Mouse (Mus musculus) heart, adult 2 months (tissue): Measurements from ENCODE around the gene Ppp1r16b. TPM values are rescaled to one million over a fixed set of nuclear protein-coding genes. Genes with fewer than 3 reads are reported as not detected.

Experiments
- DNase-seq, 2 experiments: peaks; one replicate each; pipeline ENCODE4 v3.0.0; 2021
- H3K27ac ChIP-seq: fragments of 200-600 bp; 2 replicates; pipeline ENCODE4 v1.8.1; 2022
- H3K27me3 ChIP-seq: fragments of 200-500 bp; 2 replicates; pipeline ENCODE4 v1.6.1; 2012; ENCODE audit warnings: mild to moderate bottlenecking, low read length, inconsistent platforms, mixed read lengths; ENCODE audit not compliant: control insufficient read depth, insufficient read depth
- H3K36me3 ChIP-seq: fragments of 200-500 bp; 2 replicates; pipeline ENCODE4 v1.6.1; 2012; ENCODE audit warnings: low read length, inconsistent platforms; ENCODE audit not compliant: control insufficient read depth, insufficient read depth
- H3K4me1 ChIP-seq: fragments of 200-500 bp; 2 replicates; pipeline ENCODE4 v1.6.1; 2011; ENCODE audit warnings: low read length; ENCODE audit not compliant: control insufficient read depth, insufficient read depth
- H3K4me3 ChIP-seq: fragments of 200-600 bp; 2 replicates; pipeline ENCODE4 v1.8.1; 2022
- H3K79me2 ChIP-seq: fragments of 200-500 bp; replicated peaks from 2 replicates; pipeline ENCODE4 v1.6.1; 2012; ENCODE audit warnings: mild to moderate bottlenecking, inconsistent platforms, low read length, moderate library complexity, mixed read lengths; ENCODE audit not compliant: control insufficient read depth, insufficient read depth
- H3K9ac ChIP-seq: fragments of 200-500 bp; 2 replicates; pipeline ENCODE4 v1.6.1; 2012; ENCODE audit warnings: low read depth, mild to moderate bottlenecking, control low read depth, inconsistent platforms, low read length, mixed read lengths
- CTCF ChIP-seq: fragments of 200-600 bp; IDR thresholded peaks from 2 replicates; pipeline ENCODE4 v1.8.1; 2022; ENCODE audit warnings: antibody characterized with exemption, mild to moderate bottlenecking, moderate library complexity
- EP300 ChIP-seq: fragments of 200-500 bp; IDR thresholded peaks from 2 replicates; pipeline ENCODE4 v1.6.1; 2011; ENCODE audit warnings: low read depth, low read length, control low read depth; ENCODE audit not compliant: insufficient read depth
- POLR2A ChIP-seq: fragments of 200-500 bp; IDR thresholded peaks from 2 replicates; pipeline ENCODE4 v1.6.1; 2011; ENCODE audit warnings: mild to moderate bottlenecking, low read depth, low read length, control low read depth; ENCODE audit not compliant: insufficient read depth
- WGBS: fragments of 180-500 bp; shearing (Covaris S2); methylation state at CpG from one replicate; pipeline ENCODE4 v1.1.7; 2018; 5-methylcytosine and 5-hydroxymethylcytosine counted together
- intact Hi-C: fragments of 180-260 bp; cut with DNase I; formaldehyde crosslinking; loops from one replicate; pipeline ENCODE4 v1.15.1; 2025
- polyA plus RNA-seq: library from polyadenylated mRNA; depleted of rRNA; stranded (reverse); fragments of >200 nt; gene quantifications from 2 replicates; pipeline ENCODE4 v1.2.3, GENCODE M21; 2012
- total RNA-seq, 2 experiments: library from RNA; stranded (reverse); gene quantifications; 2 replicates each; pipeline ENCODE4 v1.2.3; 2021

The Ppp1r16b gene
- total and polyA plus RNA-seq, 3 experiments: 3.3 to 12.3 (median 10.4) TPM

DNA sequence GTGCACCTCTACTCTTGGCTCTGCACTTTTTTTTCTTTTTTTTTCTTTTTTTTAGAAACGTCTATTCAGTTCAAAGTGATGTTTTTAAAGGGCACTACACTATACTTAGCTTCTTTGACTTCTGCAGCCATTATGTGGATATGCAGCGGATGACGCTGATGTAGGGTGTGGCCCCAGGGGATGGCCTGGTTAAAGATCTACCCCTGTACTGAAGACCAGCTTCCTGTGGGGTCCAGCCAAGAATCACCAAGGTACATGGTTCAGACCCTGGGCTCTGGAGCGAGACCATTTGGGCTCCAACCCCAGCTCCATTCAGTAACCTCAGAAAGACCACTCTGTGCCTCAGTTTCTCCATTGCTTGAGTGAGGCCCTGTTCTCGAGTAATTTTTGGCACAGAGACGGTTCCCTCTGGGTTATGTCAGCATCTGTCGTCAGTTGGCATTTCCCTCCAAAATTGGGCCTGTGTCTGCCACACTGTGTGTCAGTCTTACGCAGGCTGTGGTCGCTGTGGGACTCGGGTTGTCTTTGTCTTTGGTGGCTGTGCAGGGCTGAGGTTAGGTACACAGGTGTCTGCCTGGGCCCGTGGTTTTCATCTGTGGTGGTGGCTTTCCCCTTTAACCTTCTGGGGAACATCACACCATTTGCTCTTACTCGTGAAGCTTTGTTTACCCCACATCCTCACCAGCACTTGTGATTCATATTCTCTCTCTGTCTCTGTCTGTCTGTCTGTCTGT is 53.8 kb downstream of the Ppp1r16b start:
- Histone ChIP-seq H3K4me3 (no peak overlapping the region), H3K9ac (no peak overlapping the region), H3K36me3 (no peaks in the 10 kb centered on the region), H3K27ac (no peak overlapping the region; the same call in 1 of the 2 replicates), H3K4me1 (peaks cover 15% of the 10 kb centered on the region), H3K27me3 (no peaks in the 10 kb centered on the region), H3K79me2 (no peaks in the 10 kb centered on the region; the same call in 1 of the 2 replicates)
- WGBS: 73% methylated on average over 12 of the region's 12 CpGs
- DNase-seq: peak in 1 of 2 experiments; percentile 45
- no peak for TF ChIP-seq CTCF
- intact Hi-C loops: no loop called here

DNA sequence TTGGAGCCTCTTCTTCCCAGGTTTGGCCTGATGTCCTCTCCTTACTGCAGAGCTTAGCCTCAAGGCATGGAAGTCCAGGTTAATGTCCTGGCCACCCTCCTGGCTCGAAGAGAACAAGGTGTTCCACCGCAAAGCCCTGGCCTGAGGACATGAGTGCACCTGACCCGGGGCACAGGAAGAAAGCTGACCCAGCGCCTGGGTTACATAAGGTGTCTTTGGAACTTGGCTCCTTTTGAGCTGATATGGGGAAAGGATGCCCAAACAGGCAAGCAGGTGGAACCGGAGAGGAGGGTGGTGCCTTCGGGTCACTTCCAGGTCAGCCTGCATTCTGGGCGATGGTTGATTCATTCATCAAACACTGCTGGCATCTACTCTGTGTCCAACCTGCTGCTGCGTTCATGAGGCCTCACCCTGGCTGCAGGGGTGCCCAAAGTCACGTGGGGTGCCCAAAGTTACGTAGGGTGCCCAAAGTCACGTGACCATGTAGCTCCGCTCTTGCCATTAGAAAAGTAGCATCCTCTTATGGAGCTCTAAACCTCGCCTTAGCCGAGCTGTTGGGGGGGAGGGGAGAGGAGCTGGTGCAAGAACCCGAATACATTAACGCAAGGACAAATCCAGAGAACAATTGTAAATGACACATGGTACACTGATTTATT is 55.6 kb downstream of the Ppp1r16b start:
- intact Hi-C loops: no loop called here
- Histone ChIP-seq H3K79me2 (no peaks in the 10 kb centered on the region; the same call in 1 of the 2 replicates), H3K36me3 (no peaks in the 10 kb centered on the region), H3K4me3 (no peak overlapping the region), H3K27me3 (no peaks in the 10 kb centered on the region), H3K27ac (no peak overlapping the region), H3K9ac (no peak overlapping the region), H3K4me1 (peaks cover 15% of the 10 kb centered on the region)
- TF ChIP-seq POLR2A: no peak
- DNase-seq: no peak
- 78% methylated on average over 16 of the region's 16 CpGs for WGBS

DNA sequence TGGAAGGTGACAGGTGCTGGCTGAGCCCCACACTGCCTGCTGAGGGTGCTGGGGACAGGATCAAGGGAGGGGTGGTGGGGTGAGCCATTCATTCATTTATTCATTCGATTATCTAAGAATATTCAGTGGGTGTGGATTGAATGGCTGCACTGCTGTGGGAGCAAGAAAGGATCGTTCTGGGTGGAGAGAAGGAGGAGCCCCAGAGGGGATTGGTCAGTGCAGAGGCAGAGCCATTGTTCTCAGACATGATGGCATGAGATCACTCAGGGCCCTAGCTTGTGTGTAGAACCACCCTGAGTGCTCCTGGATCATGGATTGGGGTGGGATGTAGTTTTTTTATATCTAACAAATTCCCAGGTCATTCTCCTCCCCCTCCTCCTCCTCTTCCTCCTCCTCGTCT is 56.3 kb downstream of the Ppp1r16b start:
- intact Hi-C loops: no loop called here
- Histone ChIP-seq H3K36me3 (no peaks in the 10 kb centered on the region), H3K4me1 (peaks cover 15% of the 10 kb centered on the region), H3K9ac (no peak overlapping the region), H3K27me3 (no peaks in the 10 kb centered on the region), H3K79me2 (no peaks in the 10 kb centered on the region; the same call in 1 of the 2 replicates), H3K4me3 (no peak overlapping the region), H3K27ac (no peak overlapping the region)
- WGBS: 34% methylated on average over 3 of the region's 3 CpGs
- TF ChIP-seq POLR2A (no peak), CTCF (no peak), EP300 (no peak)
- no peak for DNase-seq

DNA sequence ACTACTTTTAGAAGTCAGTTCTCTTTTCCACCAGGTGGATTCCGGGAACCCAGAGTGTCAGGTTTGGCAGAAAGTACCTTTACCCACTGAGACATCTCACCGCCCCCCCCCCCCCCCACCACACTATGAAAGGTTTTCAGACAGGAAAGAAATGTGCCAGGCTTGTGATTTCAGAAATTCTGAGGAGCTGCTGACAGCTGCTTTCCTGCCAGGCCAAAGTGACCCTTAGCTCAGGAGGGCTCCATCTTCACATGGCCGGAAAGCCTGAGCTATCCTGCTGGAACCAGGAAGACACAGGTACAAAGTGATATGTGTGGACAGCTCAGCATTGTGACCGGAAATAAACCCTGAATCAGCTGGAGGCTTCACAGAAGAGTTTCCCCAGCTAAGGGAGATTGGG is 56.9 kb downstream of the Ppp1r16b start:
- H3K9ac ChIP-seq: no peak overlapping the region

DNA sequence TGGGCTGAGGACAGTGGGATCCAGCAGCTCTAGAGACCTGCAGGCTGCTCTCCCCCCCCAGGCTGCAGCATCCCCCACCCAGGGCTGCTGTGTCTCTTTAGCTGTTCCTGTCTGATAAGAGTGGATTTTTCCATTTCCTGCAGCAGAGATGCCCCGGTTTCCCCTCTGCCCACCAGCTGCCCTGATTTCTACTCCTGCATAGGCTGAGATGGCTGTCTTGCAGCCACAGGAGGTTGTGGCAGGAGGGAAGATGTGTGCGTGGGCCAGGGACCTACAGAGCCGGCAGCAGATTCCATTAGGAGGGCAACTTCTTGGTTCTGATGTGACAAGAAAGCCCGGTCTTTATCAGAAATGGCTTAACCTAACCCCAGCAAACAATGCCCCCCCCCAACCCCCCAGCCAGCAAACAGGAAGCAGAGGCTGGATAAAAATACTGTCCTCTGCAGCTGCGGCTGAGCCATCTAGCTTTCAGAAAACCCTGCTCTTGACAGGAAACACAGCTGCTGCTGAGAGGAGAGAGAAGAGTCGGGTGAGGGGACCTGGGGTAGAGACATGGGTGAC is 57.9 kb downstream of the Ppp1r16b start:
- peak overlapping the region; percentile 19 for H3K27ac ChIP-seq
- intact Hi-C loops: no loop called here
- H3K4me1 ChIP-seq: peaks cover 10% of the 10 kb centered on the region
- WGBS: 9% methylated on average over 6 of the region's 6 CpGs
- DNase-seq: peak in 1 of 2 experiments; percentile 39
- H3K9ac ChIP-seq: no peak overlapping the region
- TF ChIP-seq POLR2A (no peak), EP300 (no peak), CTCF (no peak)
- no peaks in the 10 kb centered on the region for H3K27me3 ChIP-seq
- no peak overlapping the region for H3K4me3 ChIP-seq
- H3K36me3 ChIP-seq: no peaks in the 10 kb centered on the region
- H3K79me2 ChIP-seq: no peaks in the 10 kb centered on the region; the same call in 1 of the 2 replicates

More for the DNA sequence above, 56.9 kb downstream of the Ppp1r16b start:
- no peaks in the 10 kb centered on the region; the same call in 1 of the 2 replicates for H3K79me2 ChIP-seq
- no peak for DNase-seq
- H3K27ac ChIP-seq: peak overlapping the region; percentile 19; the same call in 1 of the 2 replicates
- intact Hi-C loops: no loop called here
- H3K27me3 ChIP-seq: no peaks in the 10 kb centered on the region
- H3K36me3 ChIP-seq: no peaks in the 10 kb centered on the region
- WGBS: 49% methylated on average over 4 of the region's 4 CpGs
- peaks cover 15% of the 10 kb centered on the region for H3K4me1 ChIP-seq
- H3K4me3 ChIP-seq: no peak overlapping the region
- TF ChIP-seq EP300 (no peak), POLR2A (no peak), CTCF (no peak)

DNA sequence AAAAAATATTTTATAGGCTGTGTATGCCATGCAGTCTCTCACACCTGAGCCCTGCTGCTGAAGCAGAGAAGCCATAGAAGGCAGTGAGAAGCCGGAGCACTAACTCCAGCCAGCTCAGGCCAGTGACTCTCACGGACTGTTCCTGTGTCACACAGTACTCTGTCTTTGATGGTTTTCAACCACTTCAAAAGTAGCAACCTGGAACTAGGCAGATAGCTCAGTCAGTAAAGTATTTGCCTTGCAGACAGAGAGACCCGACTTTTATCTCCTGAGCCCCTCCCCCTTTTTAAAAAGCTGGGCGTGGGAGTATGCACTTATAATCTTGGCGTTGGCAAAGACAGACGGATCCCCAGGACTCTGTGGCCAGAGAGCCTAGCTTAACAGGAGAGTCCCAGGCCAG is 58.6 kb downstream of the Ppp1r16b start:
- Histone ChIP-seq H3K79me2 (no peaks in the 10 kb centered on the region), H3K27ac (peak overlapping the region; percentile 19), H3K36me3 (no peaks in the 10 kb centered on the region), H3K27me3 (no peaks in the 10 kb centered on the region), H3K4me1 (peaks cover 8% of the 10 kb centered on the region), H3K4me3 (no peak overlapping the region), H3K9ac (no peak overlapping the region)
- intact Hi-C loops: no loop called here
- WGBS: 15% methylated on average over 6 of the region's 6 CpGs
- no peak for DNase-seq
- TF ChIP-seq EP300 (no peak), POLR2A (no peak), CTCF (no peak)
